Mouse (Mus musculus): ENCODE measurements at regions not wholly inside any gene's neighbourhood (a gene's known extent, or its start where the extent isn't known, plus 50 kb on each side); places are given as distances from the start of the nearest gene placed in this dataset.
"Not testable (repeated sequence)": the region's sequence is repeated elsewhere in the genome, so short reads cannot be mapped to it uniquely, and the experiment has no call there.

- TF ChIP-seq CTCF, EP300 (IDR thresholded peaks at IDR 0.05; ENCODE audit: low read depth): not testable (repeated sequence)
Measured at GRCm38 (mm10) chr14:53439643-53440042, 814.3 kb downstream of the Dad1 start.
